Mouse (Mus musculus) spleen, adult 12 weeks (tissue): ENCODE measurements around the gene Gm11639.

ENCODE experiments used
- DNase-seq: peaks from one replicate; pipeline ENCODE4 v3.0.0; 2022; ENCODE audit warnings: low spot score

The Gm11639 gene

DNA sequence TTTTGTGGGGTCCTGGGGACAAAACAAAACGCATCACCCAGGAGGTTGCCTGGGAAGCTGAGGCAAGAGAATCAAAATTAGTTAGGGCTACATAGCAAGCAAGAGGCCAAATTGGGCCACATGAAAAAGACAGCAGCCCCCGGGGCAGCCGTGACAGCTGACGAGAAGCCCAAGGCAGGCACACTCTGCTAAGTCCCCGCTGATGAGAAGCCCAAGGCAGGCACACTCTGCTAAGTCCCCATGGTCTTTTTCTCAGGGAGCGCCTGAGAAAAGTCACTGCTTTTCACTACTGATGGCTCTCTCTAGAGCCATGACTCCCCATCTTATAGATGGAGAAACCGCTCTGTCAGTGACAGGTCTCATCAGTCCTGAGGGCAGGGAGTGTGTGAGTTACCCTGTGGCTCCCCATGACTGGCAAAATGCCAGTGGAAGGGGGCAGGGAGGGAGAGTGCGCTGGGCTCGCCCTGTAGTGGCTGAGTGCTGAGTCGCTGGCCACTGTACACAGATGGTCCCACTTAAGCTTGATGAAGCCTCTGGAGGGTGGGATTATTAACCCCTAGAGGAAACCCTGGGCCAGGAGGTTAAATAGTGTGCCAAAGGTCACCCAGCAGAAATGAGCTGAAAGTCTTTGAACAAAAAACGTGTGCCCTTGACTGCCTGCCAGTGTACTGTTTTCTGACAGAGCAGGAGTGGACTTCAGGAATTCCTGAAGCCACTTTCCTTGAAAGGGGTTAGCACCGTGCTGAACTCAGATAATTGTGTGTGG, 467.7 kb downstream of the Gm11639 start:
- DNase-seq = peak; percentile 44

DNA sequence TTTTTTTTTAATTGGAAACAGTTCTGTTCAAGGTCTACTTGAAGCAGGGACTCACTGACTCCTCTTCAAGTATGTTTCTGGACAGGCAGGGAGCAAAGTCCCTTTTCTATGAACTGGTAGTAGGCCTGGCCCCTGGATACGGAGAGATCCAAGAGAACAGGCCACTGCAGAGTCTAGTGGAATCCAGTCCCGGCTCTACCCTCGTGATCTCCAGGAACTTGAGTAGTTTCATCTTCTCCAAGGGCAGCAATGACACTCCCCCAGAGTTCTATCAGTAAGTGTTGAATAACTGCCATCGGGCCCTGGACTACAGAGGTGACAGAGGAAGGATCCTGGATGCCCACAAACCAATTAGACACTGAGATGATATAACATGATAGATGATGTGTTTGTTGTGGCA, 470.4 kb downstream of the Gm11639 start:
- DNase-seq = no peak

DNA sequence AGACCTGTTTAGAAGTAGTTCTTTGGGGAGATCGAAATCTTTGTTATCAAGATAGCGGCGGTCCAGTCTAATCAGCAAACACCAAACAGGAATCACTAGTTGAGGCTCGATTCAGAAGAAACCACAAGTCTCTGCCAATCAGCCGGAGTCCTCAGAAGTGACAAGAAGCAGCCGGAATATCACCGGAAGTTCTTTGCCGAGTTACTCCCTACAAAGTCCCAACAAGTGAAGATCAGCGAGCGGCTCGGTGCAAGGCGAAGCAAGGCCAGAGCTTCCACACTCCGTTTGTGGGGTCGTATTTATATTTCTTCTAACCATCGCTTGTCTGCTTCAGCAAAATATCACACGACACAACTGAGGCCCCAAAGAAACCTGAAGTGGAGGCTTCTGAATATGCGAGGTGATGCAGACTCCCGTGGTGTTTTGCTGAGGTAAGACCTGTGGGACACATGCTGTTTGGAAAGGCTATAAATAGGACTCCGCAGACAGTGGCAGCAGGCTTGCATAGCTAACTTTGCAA, 471.3 kb downstream of the Gm11639 start:
- DNase-seq = no peak

DNA sequence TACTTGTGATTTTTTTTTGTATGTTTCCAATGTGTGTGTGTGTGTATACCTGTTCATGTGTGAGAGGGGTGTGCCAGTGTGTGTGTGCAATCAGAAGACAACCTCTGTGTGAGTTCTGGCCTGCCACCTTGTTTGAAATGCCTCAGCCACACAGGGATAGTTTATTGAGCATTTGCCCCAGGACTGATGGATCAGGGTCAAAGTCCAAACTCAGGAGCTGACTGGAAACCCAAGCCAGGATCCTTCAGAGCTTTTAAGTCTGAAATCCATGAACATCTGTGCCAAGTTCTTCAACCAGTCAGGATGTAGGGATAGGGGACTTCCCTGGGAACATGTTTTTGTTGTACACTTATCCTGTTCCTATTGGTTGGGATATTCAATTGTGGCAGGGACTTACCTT, 472.5 kb downstream of the Gm11639 start:
- no peak for DNase-seq

DNA sequence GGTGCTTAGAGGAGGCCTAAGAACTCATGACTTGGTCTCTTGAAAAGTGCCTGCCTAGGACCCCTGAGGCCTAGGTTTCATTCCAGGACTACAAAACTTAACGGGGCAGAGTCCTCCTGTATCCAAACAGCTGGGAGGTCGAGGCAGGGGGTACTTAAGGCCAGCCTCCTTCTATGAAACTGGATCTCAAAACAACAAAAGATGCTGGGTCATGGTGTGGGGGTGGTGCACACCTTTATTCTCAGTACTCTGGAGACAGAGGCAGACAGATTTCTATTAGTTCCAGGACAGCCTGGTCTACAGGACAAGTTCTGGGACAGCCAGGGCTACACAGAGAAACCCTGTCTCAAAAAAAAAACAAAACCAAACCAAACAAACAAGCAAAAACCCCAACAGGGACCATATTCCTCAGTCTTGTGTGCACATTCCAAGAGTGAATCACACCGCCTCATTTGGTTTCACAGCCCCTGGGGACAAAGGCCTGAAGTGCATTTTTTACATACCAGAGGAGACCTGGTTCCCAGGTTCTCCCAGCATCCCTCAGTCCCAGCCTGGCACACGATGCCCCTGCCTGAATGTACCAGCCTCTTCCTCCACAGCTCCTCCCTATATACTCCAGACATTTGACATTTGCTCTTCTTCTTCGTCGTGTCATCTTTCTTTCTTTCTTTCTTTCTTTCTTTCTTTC, 474.3 kb downstream of the Gm11639 start:
- no peak for DNase-seq

DNA sequence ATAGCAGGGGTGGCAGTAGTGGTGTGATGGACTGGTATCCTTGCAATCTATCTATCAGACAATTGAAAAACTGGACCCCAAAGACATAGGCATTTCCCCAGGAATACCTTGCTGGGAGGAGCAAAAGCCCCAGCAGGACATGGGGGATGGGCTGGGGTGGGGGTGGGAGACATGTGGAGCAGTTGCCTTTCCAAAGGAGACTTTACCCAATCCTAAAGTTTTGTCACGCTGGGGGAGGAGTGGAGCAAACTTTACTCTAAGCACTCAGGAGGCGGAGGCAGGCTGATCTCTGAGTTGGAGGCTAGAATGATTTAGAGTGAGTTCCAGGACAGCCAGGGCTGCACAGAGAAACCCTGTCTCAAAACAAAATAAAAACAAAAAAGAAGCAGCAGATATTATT, 475.9 kb downstream of the Gm11639 start:
- no peak for DNase-seq

DNA sequence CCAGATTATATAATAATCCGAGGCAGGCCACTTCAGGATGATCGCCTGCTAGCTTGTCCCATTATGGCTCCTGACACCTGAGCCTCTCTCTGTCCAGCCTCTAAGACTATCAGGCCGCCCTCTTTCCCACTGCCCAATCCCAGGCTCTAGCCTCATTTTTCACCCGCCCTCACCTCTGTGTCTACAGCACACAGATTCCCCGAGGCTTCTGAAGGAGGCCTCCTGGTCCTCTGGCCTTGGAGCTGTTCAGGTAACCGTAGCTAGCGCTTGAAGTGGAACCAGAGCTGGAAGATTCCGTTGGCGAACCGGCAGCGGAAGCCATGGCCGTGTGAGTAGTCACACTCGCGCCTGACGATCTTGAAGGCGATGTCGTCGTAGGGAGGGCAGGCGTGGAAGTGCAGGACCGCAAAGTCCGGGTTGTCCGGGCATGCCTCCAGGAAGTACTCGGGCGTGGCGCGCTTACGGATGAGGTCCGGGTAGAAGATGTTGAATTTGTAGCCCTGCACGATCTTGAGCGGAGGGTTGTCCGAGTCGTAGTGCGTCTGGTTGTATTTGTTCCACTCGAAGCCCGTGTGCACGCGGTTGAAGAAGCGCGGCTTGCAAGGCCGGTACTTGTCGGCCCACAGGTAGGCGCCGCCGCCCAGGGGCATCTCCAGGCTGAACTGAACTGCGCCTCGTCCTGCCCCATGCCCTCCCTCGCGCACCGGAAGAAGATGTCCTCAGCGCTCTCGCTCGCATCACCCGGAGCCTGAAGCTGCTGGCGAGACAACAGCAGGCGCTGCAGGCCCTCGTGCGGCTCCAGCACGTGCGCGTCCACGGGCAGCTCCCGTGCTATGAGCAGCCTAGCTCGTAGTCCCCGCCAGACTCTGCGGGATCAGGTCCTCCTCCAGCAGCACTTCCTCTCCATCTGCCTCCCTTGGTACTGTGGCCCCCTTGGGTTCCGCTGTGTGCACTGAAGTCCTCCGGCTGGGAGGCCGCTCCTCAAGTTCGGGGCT, 479.3 kb downstream of the Gm11639 start:
- DNase-seq = no peak

DNA sequence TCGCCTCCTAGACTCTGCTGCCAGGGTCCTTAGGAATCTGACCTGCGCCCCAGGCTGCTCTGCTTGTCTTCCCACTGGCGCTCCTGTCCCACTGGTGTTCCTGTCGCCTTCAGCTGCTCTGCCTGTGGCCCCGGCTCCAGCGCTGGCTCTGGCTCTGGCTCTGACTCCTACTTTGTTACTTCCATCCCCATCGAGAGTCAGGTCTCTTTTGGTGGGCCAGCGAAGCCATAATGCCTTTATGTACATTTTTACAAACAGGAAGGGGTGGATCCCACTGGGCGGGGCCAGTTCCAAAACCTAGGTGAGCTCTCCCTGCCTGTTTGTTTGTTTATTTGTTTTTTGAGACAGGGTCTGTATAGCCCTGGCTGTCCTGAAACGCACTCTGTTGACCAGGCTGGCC, 481.3 kb downstream of the Gm11639 start:
- DNase-seq = no peak
